Mouse (Mus musculus) erythroblast, embryonic 14.5 days (primary cell): ENCODE data around the gene Cpa3.

ENCODE experiments used
- GATA1 ChIP-seq: IDR thresholded peaks from 2 replicates; pipeline ENCODE4 v1.6.1; 2012; ENCODE audit warnings: low read length, inconsistent platforms, mixed read lengths
- TAL1 ChIP-seq: IDR thresholded peaks from 3 replicates; pipeline ENCODE4 v1.6.1; 2012; ENCODE audit warnings: low read length, inconsistent platforms, mixed read lengths

DNA sequence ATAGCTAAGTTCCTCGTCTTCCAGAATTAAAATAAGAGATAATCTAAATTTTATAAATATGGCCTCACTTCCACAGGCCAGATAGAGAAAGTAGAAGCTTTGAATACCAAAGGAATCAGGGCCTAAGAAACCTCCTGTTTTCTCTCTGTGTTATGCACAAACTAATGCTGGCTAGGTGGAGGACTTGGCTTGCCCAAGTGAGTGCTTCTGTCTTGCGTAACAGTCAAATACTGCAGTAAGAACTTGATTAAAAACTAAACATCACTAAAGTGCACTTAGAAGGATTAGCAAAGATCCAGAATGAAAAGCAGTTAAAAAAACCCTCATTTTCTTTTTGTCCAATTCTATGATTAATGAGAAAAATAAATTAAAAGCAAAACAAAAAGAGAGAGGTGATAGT is 46.8 kb upstream of the Cpa3 start:
- TF ChIP-seq TAL1 (no peak), GATA1 (no peak)
